Mouse (Mus musculus) Muller cell, postnatal 12 days (primary cell): ENCODE data around the gene Farp1.

Experiments
- DNase-seq: peaks from one replicate; pipeline ENCODE4 v3.0.0-alpha.2; 2015; ENCODE audit errors: inconsistent ontology term

Farp1 gene

GRCm38 (mm10) chr14:121057750-121058149 is 22.8 kb downstream of the Farp1 start:
- no peak for DNase-seq

GRCm38 (mm10) chr14:121058481-121058880 is 23.5 kb downstream of the Farp1 start:
- no peak for DNase-seq

GRCm38 (mm10) chr14:121059266-121059665 is 24.3 kb downstream of the Farp1 start:
- DNase-seq, result peak; percentile 81

- no peak for DNase-seq
Observed at GRCm38 (mm10) chr14:121060484-121060883, 25.5 kb downstream of the Farp1 start.

GRCm38 (mm10) chr14:121061686-121062085 is 26.7 kb downstream of the Farp1 start:
- no peak for DNase-seq

GRCm38 (mm10) chr14:121062238-121063082 is 27.5 kb downstream of the Farp1 start:
- peak; percentile 68 for DNase-seq

- DNase-seq, result peak; percentile 46
Observed at GRCm38 (mm10) chr14:121064726-121065125, 29.7 kb downstream of the Farp1 start.

GRCm38 (mm10) chr14:121073093-121073866 is 38.3 kb downstream of the Farp1 start:
- DNase-seq, result no peak

- DNase-seq, result no peak
Observed at GRCm38 (mm10) chr14:121074197-121074734, 39.3 kb downstream of the Farp1 start.

- DNase-seq, result no peak
Observed at GRCm38 (mm10) chr14:121080739-121081138, 45.7 kb downstream of the Farp1 start.

- DNase-seq, result peak; percentile 87
Observed at GRCm38 (mm10) chr14:121082341-121082740, 47.3 kb downstream of the Farp1 start.

GRCm38 (mm10) chr14:121082793-121083192 is 47.8 kb downstream of the Farp1 start:
- no peak for DNase-seq

GRCm38 (mm10) chr14:121083352-121083751 is 48.4 kb downstream of the Farp1 start:
- no peak for DNase-seq

- DNase-seq, result no peak
Observed at GRCm38 (mm10) chr14:121092517-121092916, 57.5 kb downstream of the Farp1 start.

- DNase-seq, result no peak
Observed at GRCm38 (mm10) chr14:121093860-121094259, 58.9 kb downstream of the Farp1 start.

GRCm38 (mm10) chr14:121097640-121098435 is 62.8 kb downstream of the Farp1 start:
- DNase-seq, result peak; percentile 61

- DNase-seq, result peak; percentile 68
Observed at GRCm38 (mm10) chr14:121099120-121099519, 64.1 kb downstream of the Farp1 start.

- DNase-seq, result no peak
Observed at GRCm38 (mm10) chr14:121099876-121100275, 64.9 kb downstream of the Farp1 start.

- no peak for DNase-seq
Observed at GRCm38 (mm10) chr14:121100829-121101228, 65.8 kb downstream of the Farp1 start.

GRCm38 (mm10) chr14:121101531-121101930 is 66.5 kb downstream of the Farp1 start:
- DNase-seq, result no peak

- no peak for DNase-seq
Observed at GRCm38 (mm10) chr14:121102599-121102998, 67.6 kb downstream of the Farp1 start.

- DNase-seq, result no peak
Observed at GRCm38 (mm10) chr14:121103459-121103858, 68.5 kb downstream of the Farp1 start.
